Mouse (Mus musculus) G1E (cell line): ENCODE measurements around the gene Olfr1352. TPM values are rescaled to one million over a fixed set of nuclear protein-coding genes. Genes with fewer than 3 reads are reported as not detected.
"Not testable (repeated sequence)": the region's sequence is repeated elsewhere in the genome, so short reads cannot be mapped to it uniquely, and the experiment has no call there.

Experiments
- ATAC-seq: 2 replicates; pipeline ENCODE4 v1.8.0; 2016; ENCODE audit warnings: mild to moderate bottlenecking; ENCODE audit not compliant: insufficient number of reproducible peaks, poor library complexity, low FRiP score, severe bottlenecking; ENCODE audit errors: extremely low read depth
- DNase-seq: peaks from one replicate; pipeline ENCODE4 v3.0.0; 2012; ENCODE audit warnings: low spot score
- H3K27me3 ChIP-seq: 2 replicates; pipeline ENCODE4 v1.6.1; 2012; ENCODE audit warnings: mild to moderate bottlenecking, low read length, inconsistent platforms; ENCODE audit not compliant: insufficient read depth
- H3K36me3 ChIP-seq: replicated peaks from 2 replicates; pipeline ENCODE3; 2012; ENCODE audit warnings: mild to moderate bottlenecking, inconsistent platforms
- H3K4me1 ChIP-seq: 2 replicates; pipeline ENCODE4 v1.6.1; 2012; ENCODE audit warnings: low read depth, low read length, inconsistent platforms, mixed read lengths; ENCODE audit not compliant: insufficient read depth
- H3K4me3 ChIP-seq: 2 replicates; pipeline ENCODE4 v1.5.1; 2012; ENCODE audit warnings: low read depth, mild to moderate bottlenecking, inconsistent platforms, low read length, moderate library complexity, mixed read lengths
- H3K9me3 ChIP-seq: replicated peaks from 2 replicates; pipeline ENCODE4 v1.6.1; 2012; ENCODE audit warnings: inconsistent platforms
- CTCF ChIP-seq: IDR thresholded peaks from 2 replicates; pipeline ENCODE4 v1.5.1; 2012; ENCODE audit warnings: low read depth, low read length, inconsistent platforms, mixed read lengths
- GATA1 ChIP-seq: IDR thresholded peaks from 2 replicates; pipeline ENCODE4 v1.6.1; 2012; ENCODE audit warnings: borderline replicate concordance, low read length, inconsistent platforms, mixed read lengths
- GATA2 ChIP-seq: IDR thresholded peaks from 2 replicates; pipeline ENCODE4 v1.6.1; 2012; ENCODE audit warnings: low read depth, low read length, inconsistent platforms, borderline replicate concordance
- POLR2AphosphoS5 ChIP-seq: IDR thresholded peaks from 2 replicates; pipeline ENCODE4 v1.6.1; 2012; ENCODE audit warnings: low read depth, low read length, inconsistent platforms; ENCODE audit not compliant: insufficient replicate concordance
- TAL1 ChIP-seq: conservative IDR thresholded peaks from 2 replicates; pipeline ENCODE4 v1.6.1; 2012; ENCODE audit warnings: low read depth, low read length, inconsistent platforms, mixed read lengths
- polyA plus RNA-seq: library from polyadenylated mRNA; stranded (reverse); fragments of >175 nt; gene quantifications from 2 replicates; pipeline ENCODE4 v1.2.3, GENCODE M21; 2012
- total RNA-seq, 2 experiments: library from RNA; stranded (forward) in 1 of 2; stranded (reverse) in 1 of 2; fragments of 200-1000 nt in 1 of 2; fragments of >200 nt in 1 of 2; fragmentation: Nextera tagmentation in 1 of 2; gene quantifications; 2 replicates each; pipeline ENCODE4 v1.2.3; 2014 to 2017

Gene Olfr1352
- not detected in 2 replicates for total RNA-seq (2014; fragmentation: Nextera tagmentation)
- total RNA-seq (2017), result 0.11 and 0.12 TPM in 2 replicates
- not detected in 2 replicates for polyA plus RNA-seq

DNA sequence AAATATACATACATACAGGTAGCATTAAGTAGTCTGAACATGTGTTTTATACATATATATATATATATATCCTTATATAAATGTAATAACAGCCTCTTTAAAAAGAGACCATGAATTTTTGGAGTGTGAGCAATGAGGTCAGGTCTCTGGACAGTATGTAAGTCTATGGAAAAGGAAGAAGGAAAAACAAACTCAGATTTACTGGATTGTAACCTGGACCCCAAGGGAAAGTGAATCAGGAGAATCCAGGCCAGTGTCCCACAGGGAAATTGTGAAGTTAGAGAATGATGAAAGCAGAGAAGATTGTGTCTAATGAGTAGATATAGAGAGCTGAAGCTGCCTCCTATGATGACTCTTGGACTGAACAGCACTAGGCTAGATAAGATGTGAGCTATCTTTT is at the start of gene Olfr1352:
TSS of gene Olfr1352 (plus strand) at position 301 of the 400 bp plus-strand sequence.
- H3K4me1 ChIP-seq, result no peaks in the 10 kb centered on the region
- H3K27me3 ChIP-seq, result no peaks in the 10 kb centered on the region
- TF ChIP-seq GATA2, result no peak
- no peak for TF ChIP-seq POLR2AphosphoS5
- no peak for TF ChIP-seq CTCF
- no peak for TF ChIP-seq TAL1
- no peaks in the 10 kb centered on the region for H3K9me3 ChIP-seq
- no peak for ATAC-seq
- H3K36me3 ChIP-seq, result no peaks in the 10 kb centered on the region
- DNase-seq, result no peak
- H3K4me3 ChIP-seq, result no peak within 1 kb of the TSS

DNA sequence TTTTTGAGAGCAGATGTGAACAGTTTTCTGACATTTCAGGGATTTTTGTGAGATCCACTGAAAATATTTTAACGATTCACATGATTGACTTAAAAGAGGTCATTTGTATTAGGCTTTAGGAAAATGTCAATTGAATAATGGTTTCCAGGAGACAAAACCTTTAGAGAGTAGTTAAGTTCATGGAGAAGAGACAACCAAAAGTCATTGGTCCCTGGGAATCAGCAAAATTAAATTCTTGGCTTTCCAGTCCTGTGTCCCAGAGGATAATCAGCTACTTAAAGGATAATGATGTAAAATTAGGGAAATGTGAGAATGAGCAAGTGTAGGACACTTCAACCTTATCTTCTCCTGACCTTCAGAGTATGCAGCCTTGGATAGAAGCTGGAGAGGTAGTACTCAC is 30.5 kb upstream of the Olfr1352 start, which contains the start of gene Olfr8:
TSS of gene Olfr8 (plus strand) at position 301 of the 400 bp plus-strand sequence.
- H3K4me3 ChIP-seq, DNase-seq, H3K4me1 ChIP-seq, H3K36me3 ChIP-seq, H3K27me3 ChIP-seq, H3K9me3 ChIP-seq, ATAC-seq: not testable (repeated sequence)

DNA sequence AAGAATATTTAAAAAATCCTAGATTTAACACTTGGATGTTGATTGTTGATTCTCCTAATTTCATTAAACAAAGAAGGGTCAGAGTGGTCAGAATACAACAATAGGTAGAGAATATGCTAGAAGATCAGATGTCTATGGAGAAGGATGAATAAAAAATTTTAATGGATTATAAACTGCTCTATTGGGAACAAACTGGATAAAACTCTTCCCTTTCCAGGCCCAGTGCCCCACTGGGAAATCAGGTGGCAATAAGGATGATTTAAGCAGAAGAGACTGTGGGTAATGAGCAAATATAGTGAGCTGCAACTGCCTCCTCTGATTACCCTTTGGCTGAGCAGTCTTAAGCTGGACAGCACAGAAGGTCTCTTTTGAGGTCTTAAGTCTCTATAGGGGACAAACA is 17.8 kb upstream of the Olfr1352 start, which contains the start of gene Olfr1353:
TSS of gene Olfr1353 (plus strand) at position 301 of the 400 bp plus-strand sequence.
- H3K9me3 ChIP-seq, H3K4me1 ChIP-seq, H3K36me3 ChIP-seq, DNase-seq, H3K4me3 ChIP-seq, ATAC-seq, H3K27me3 ChIP-seq: not testable (repeated sequence)

DNA sequence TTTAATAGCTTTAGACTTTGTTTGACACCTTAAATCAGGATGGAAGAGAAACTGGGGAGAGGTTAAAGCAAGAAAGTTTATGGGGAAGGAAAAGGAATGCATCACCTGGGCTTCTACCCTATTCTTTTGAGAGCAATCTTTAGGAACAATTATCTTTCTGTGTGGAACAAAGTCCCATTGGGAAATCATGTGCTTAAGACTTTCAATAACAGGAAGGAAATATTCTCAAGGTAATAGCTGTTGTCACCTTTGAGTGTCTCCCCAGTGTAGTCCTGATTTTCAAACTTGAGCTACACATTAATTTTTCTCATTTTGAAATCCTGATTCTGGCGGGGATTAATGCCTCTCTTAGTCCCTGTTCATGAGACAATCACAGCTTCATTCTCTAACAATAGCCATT is 31.3 kb downstream of the Olfr1352 start, which contains the start of gene Olfr1351:
TSS of gene Olfr1351 (plus strand) at position 301 of the 400 bp plus-strand sequence.
- Histone ChIP-seq H3K4me1 (no peaks in the 10 kb centered on the region), H3K9me3 (no peaks in the 10 kb centered on the region), H3K27me3 (no peaks in the 10 kb centered on the region), H3K4me3 (no peak within 1 kb of the TSS), H3K36me3 (no peaks in the 10 kb centered on the region)
- ATAC-seq (no peak), DNase-seq (no peak)
- TF ChIP-seq GATA1, result no peak
- TF ChIP-seq GATA2, result no peak
- TF ChIP-seq TAL1, result no peak

DNA sequence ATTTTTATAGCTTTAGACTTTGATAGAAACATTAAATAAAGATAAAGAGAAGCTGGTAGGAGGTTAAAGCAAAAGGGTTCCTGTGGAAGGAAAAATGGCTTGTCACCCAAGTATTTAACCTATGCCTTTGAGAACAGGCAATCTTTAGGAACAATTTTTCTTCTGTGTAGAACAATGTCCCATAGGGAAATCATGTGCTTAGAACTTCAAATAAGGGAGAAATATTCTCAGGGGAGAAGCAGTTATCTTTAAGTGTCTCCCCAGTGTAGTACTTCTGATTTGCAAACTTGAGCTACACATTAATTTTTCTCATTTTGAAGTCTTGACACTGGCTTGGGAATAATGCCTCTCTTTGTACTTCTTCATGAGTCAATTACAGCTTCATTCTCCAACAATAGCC is 47.6 kb downstream of the Olfr1352 start, which contains the start of gene Olfr57:
TSS of gene Olfr57 (plus strand) at position 301 of the 400 bp plus-strand sequence.
- no peak for DNase-seq
- H3K4me3 ChIP-seq, result no peak within 1 kb of the TSS
- no peak for TF ChIP-seq GATA1
- TF ChIP-seq CTCF, result no peak
- no peak for TF ChIP-seq GATA2
- TF ChIP-seq TAL1, result no peak
- no peak for TF ChIP-seq POLR2AphosphoS5

More for the DNA sequence above, 47.6 kb downstream of the Olfr1352 start, which contains the start of gene Olfr57:
- no peaks in the 10 kb centered on the region for H3K36me3 ChIP-seq
- no peaks in the 10 kb centered on the region for H3K4me1 ChIP-seq
- H3K9me3 ChIP-seq, result 0 out of 2 replicates have a peak, but pooled peaks cover 2% of the 10 kb centered on the region
- ATAC-seq, result no peak
- no peaks in the 10 kb centered on the region for H3K27me3 ChIP-seq

Other genes with a start within 250 kb of the Olfr1352 start
- gene Ccdc105, start 228.0 kb upstream of the Olfr1352 start, total RNA-seq (2014; fragmentation: Nextera tagmentation), result not detected in 2 replicates
- gene Ccdc105, start 228.0 kb upstream of the Olfr1352 start, total RNA-seq (2017), result not detected in 2 replicates
- gene Ccdc105, start 228.0 kb upstream of the Olfr1352 start, polyA plus RNA-seq, result not detected in 2 replicates
- gene Slc1a6, start 200.6 kb upstream of the Olfr1352 start, total RNA-seq (2014; fragmentation: Nextera tagmentation), result not detected in 2 replicates
- gene Slc1a6, start 200.6 kb upstream of the Olfr1352 start, total RNA-seq (2017), result 0.11 TPM in 1 of 2 replicates, not detected in the other
- gene Slc1a6, start 200.6 kb upstream of the Olfr1352 start, polyA plus RNA-seq, result not detected in 2 replicates
- gene Olfr1356, start 128.9 kb upstream of the Olfr1352 start, total RNA-seq (2014; fragmentation: Nextera tagmentation), result not detected in 2 replicates
- 0.05 and 0.12 TPM in 2 replicates for gene Olfr1356, start 128.9 kb upstream of the Olfr1352 start, total RNA-seq (2017)
- not detected in 2 replicates for gene Olfr1356, start 128.9 kb upstream of the Olfr1352 start, polyA plus RNA-seq
- not detected in 2 replicates for gene Olfr1355, start 105.5 kb upstream of the Olfr1352 start, total RNA-seq (2014; fragmentation: Nextera tagmentation)
- gene Olfr1355, start 105.5 kb upstream of the Olfr1352 start, total RNA-seq (2017), result 0.05 TPM in 1 of 2 replicates, not detected in the other
- not detected in 2 replicates for gene Olfr1355, start 105.5 kb upstream of the Olfr1352 start, polyA plus RNA-seq
- gene Olfr1354, start 67.9 kb upstream of the Olfr1352 start, total RNA-seq (2014; fragmentation: Nextera tagmentation), result not detected in 2 replicates
- gene Olfr1354, start 67.9 kb upstream of the Olfr1352 start, total RNA-seq (2017), result 0.16 TPM in 1 of 2 replicates, not detected in the other
- gene Olfr1354, start 67.9 kb upstream of the Olfr1352 start, polyA plus RNA-seq, result not detected in 2 replicates
- gene Olfr8, start 30.4 kb upstream of the Olfr1352 start, total RNA-seq (2014; fragmentation: Nextera tagmentation), result not detected in 2 replicates
- gene Olfr8, start 30.4 kb upstream of the Olfr1352 start, total RNA-seq (2017), result 0.05 and 0.06 TPM in 2 replicates
- gene Olfr8, start 30.4 kb upstream of the Olfr1352 start, polyA plus RNA-seq, result not detected in 2 replicates
- gene Olfr1353, start 17.7 kb upstream of the Olfr1352 start, total RNA-seq (2014; fragmentation: Nextera tagmentation), result not detected in 2 replicates
- gene Olfr1353, start 17.7 kb upstream of the Olfr1352 start, total RNA-seq (2017), result 0.06 and 0.22 TPM in 2 replicates
- gene Olfr1353, start 17.7 kb upstream of the Olfr1352 start, polyA plus RNA-seq, result not detected in 2 replicates
- gene Olfr1351, start 31.4 kb downstream of the Olfr1352 start, total RNA-seq (2014; fragmentation: Nextera tagmentation), result not detected in 2 replicates
- 0.06 and 0.11 TPM in 2 replicates for gene Olfr1351, start 31.4 kb downstream of the Olfr1352 start, total RNA-seq (2017)
- not detected in 2 replicates for gene Olfr1351, start 31.4 kb downstream of the Olfr1352 start, polyA plus RNA-seq
- not detected in 2 replicates for gene Olfr57, start 47.7 kb downstream of the Olfr1352 start, total RNA-seq (2014; fragmentation: Nextera tagmentation)
- 0.27 TPM in 1 of 2 replicates, not detected in the other for gene Olfr57, start 47.7 kb downstream of the Olfr1352 start, total RNA-seq (2017)
- not detected in 2 replicates for gene Olfr57, start 47.7 kb downstream of the Olfr1352 start, polyA plus RNA-seq
- gene 2610008E11Rik, start 116.5 kb downstream of the Olfr1352 start, total RNA-seq (2014; fragmentation: Nextera tagmentation), result 18.7 and 19.3 TPM in 2 replicates
- 7.5 and 8.2 TPM in 2 replicates for gene 2610008E11Rik, start 116.5 kb downstream of the Olfr1352 start, total RNA-seq (2017)
- gene 2610008E11Rik, start 116.5 kb downstream of the Olfr1352 start, polyA plus RNA-seq, result 0.22 and 0.56 TPM in 2 replicates
- gene Vmn2r80, start 167.7 kb downstream of the Olfr1352 start, total RNA-seq (2014; fragmentation: Nextera tagmentation), result not detected in 2 replicates
- gene Vmn2r80, start 167.7 kb downstream of the Olfr1352 start, total RNA-seq (2017), result 0.11 and 0.12 TPM in 2 replicates
- not detected in 2 replicates for gene Vmn2r80, start 167.7 kb downstream of the Olfr1352 start, polyA plus RNA-seq